Mouse (Mus musculus) CH12.LX (cell line): ENCODE measurements around the gene Proser2. TPM values are rescaled to one million over a fixed set of nuclear protein-coding genes. Genes with fewer than 3 reads are reported as not detected.

Experiments
- DNase-seq: peaks from one replicate; pipeline ENCODE4 v3.0.0-alpha.2; 2013; ENCODE audit errors: extremely low read depth
- H3K27ac ChIP-seq: 2 replicates; pipeline ENCODE4 v1.5.1; 2012; ENCODE audit warnings: low read depth, mild to moderate bottlenecking, control low read depth, moderate library complexity; ENCODE audit not compliant: insufficient read depth
- H3K27me3 ChIP-seq: replicated peaks from 2 replicates; pipeline ENCODE3; 2012; ENCODE audit warnings: inconsistent platforms
- H3K36me3 ChIP-seq, 2 experiments: replicated peaks in 1 of 2; 2 replicates each; pipeline versions ENCODE3 to v1.6.1; 2012; ENCODE audit warnings: inconsistent platforms in 1 of 2, low read length in 1 of 2, mild to moderate bottlenecking in 1 of 2, mixed read lengths in 1 of 2, moderate library complexity in 1 of 2; ENCODE audit not compliant: control insufficient read depth in 1 of 2, insufficient read depth in 1 of 2
- H3K4me1 ChIP-seq, 2 experiments: 2 replicates each; pipeline ENCODE4 v1.6.1; 2012; ENCODE audit warnings: inconsistent platforms in 1 of 2, moderate library complexity in 1 of 2; ENCODE audit not compliant: insufficient read depth in 2 of 2, control insufficient read depth in 1 of 2
- H3K4me2 ChIP-seq: 2 replicates; pipeline ENCODE4 v1.6.1; 2012; ENCODE audit warnings: low read depth, mild to moderate bottlenecking, control low read depth; ENCODE audit not compliant: poor library complexity, insufficient read depth, severe bottlenecking
- H3K4me3 ChIP-seq, 3 experiments: fragments of 150-350 bp in 1 of 3; sonication (generic) in 1 of 3; replicated peaks in 1 of 3; 2 replicates each; pipeline versions ENCODE3 to v1.5.1; 2011 to 2012; ENCODE audit warnings: low read depth in 2 of 3, low read length in 2 of 3, mild to moderate bottlenecking in 2 of 3, moderate library complexity in 2 of 3, control low read depth in 1 of 3, improper control_type of control experiment in 1 of 3, inconsistent platforms in 1 of 3, mixed read lengths in 1 of 3; ENCODE audit not compliant: poor library complexity in 1 of 3
- H3K79me2 ChIP-seq: replicated peaks from 2 replicates; pipeline ENCODE4 v1.6.1; 2012; ENCODE audit warnings: mild to moderate bottlenecking, moderate library complexity; ENCODE audit not compliant: control insufficient read depth, poor library complexity, insufficient read depth, severe bottlenecking; ENCODE audit errors: extremely low read depth
- H3K9ac ChIP-seq: 2 replicates; pipeline ENCODE4 v1.6.1; 2012; ENCODE audit warnings: low read depth, mild to moderate bottlenecking, control low read depth, moderate library complexity; ENCODE audit not compliant: insufficient read depth
- H3K9me3 ChIP-seq: replicated peaks from 2 replicates; pipeline ENCODE3; 2012; ENCODE audit warnings: low read length, inconsistent platforms, mixed read lengths
- CHD1 ChIP-seq: IDR thresholded peaks from 2 replicates; pipeline ENCODE4 v1.6.1; 2012; ENCODE audit warnings: low read depth, low read length, improper control_type of control experiment, inconsistent platforms
- E2F4 ChIP-seq: IDR thresholded peaks from 2 replicates; pipeline ENCODE4 v1.6.1; 2011; ENCODE audit warnings: low read depth, low read length, improper control_type of control experiment; ENCODE audit not compliant: insufficient replicate concordance
- EP300 ChIP-seq: IDR thresholded peaks from 2 replicates; pipeline ENCODE4 v1.6.1; 2011; ENCODE audit warnings: low read length, improper control_type of control experiment
- GABPA ChIP-seq: IDR thresholded peaks from 2 replicates; pipeline ENCODE4 v1.6.1; 2012; ENCODE audit warnings: low read depth, low read length, improper control_type of control experiment, inconsistent platforms; ENCODE audit not compliant: insufficient replicate concordance
- JUND ChIP-seq: conservative IDR thresholded peaks from 2 replicates; pipeline ENCODE4 v1.6.1; 2011; ENCODE audit warnings: low read depth, low read length, improper control_type of control experiment
- KAT2A ChIP-seq: IDR thresholded peaks from 2 replicates; pipeline ENCODE4 v1.6.1; 2012; ENCODE audit warnings: low read length, improper control_type of control experiment, inconsistent platforms; ENCODE audit not compliant: insufficient replicate concordance
- MAFK ChIP-seq: IDR thresholded peaks from 2 replicates; pipeline ENCODE4 v1.6.1; 2011; ENCODE audit warnings: low read length, improper control_type of control experiment; ENCODE audit not compliant: insufficient replicate concordance
- MAZ ChIP-seq: IDR thresholded peaks from 2 replicates; pipeline ENCODE4 v1.6.1; 2012; ENCODE audit warnings: low read depth, mild to moderate bottlenecking, inconsistent platforms, low read length, improper control_type of control experiment, moderate library complexity
- MEF2A ChIP-seq: IDR thresholded peaks from 2 replicates; pipeline ENCODE4 v1.6.1; 2014; ENCODE audit warnings: low read depth, mild to moderate bottlenecking, inconsistent platforms, low read length, improper control_type of control experiment, borderline replicate concordance
- MXI1 ChIP-seq: IDR thresholded peaks from 2 replicates; pipeline ENCODE4 v1.6.1; 2011; ENCODE audit warnings: mild to moderate bottlenecking, low read depth, low read length, improper control_type of control experiment
- MYC ChIP-seq: IDR thresholded peaks from 2 replicates; pipeline ENCODE4 v1.6.1; 2011; ENCODE audit warnings: low read depth, mild to moderate bottlenecking, improper control_type of control experiment, low read length
- NELFE ChIP-seq: IDR thresholded peaks from 2 replicates; pipeline ENCODE4 v1.6.1; 2011; ENCODE audit warnings: low read depth, low read length, improper control_type of control experiment
- NRF1 ChIP-seq: IDR thresholded peaks from 2 replicates; pipeline ENCODE4 v1.6.1; 2014; ENCODE audit warnings: low read depth, mild to moderate bottlenecking, inconsistent platforms, low read length, improper control_type of control experiment, moderate library complexity
- POLR2A ChIP-seq: IDR thresholded peaks from 2 replicates; pipeline ENCODE4 v1.6.1; 2011; ENCODE audit warnings: low read depth, mild to moderate bottlenecking, improper control_type of control experiment, low read length
- POLR2AphosphoS2 ChIP-seq: IDR thresholded peaks from 2 replicates; pipeline ENCODE4 v1.6.1; 2011; ENCODE audit warnings: low read depth, low read length, improper control_type of control experiment
- SMC3 ChIP-seq: IDR thresholded peaks from 2 replicates; pipeline ENCODE4 v1.6.1; 2011; ENCODE audit warnings: low read depth, low read length, improper control_type of control experiment
- TCF12 ChIP-seq: IDR thresholded peaks from 2 replicates; pipeline ENCODE4 v1.6.1; 2014; ENCODE audit warnings: low read depth, mild to moderate bottlenecking, inconsistent platforms, low read length, improper control_type of control experiment
- USF1 ChIP-seq: IDR thresholded peaks from 2 replicates; pipeline ENCODE4 v1.6.1; 2014; ENCODE audit warnings: low read depth, mild to moderate bottlenecking, inconsistent platforms, low read length, improper control_type of control experiment
- USF2 ChIP-seq: conservative IDR thresholded peaks from 2 replicates; pipeline ENCODE4 v1.6.1; 2011; ENCODE audit warnings: low read depth, low read length, improper control_type of control experiment
- ZKSCAN1 ChIP-seq: IDR thresholded peaks from 2 replicates; pipeline ENCODE4 v1.6.1; 2012; ENCODE audit warnings: low read depth, inconsistent platforms, low read length, improper control_type of control experiment, borderline replicate concordance
- ZMIZ1 ChIP-seq: IDR thresholded peaks from 2 replicates; pipeline ENCODE4 v1.6.1; 2012; ENCODE audit warnings: low read depth, mild to moderate bottlenecking, inconsistent platforms, low read length, improper control_type of control experiment
- ZNF384 ChIP-seq: IDR thresholded peaks from 2 replicates; pipeline ENCODE4 v1.6.1; 2012; ENCODE audit warnings: low read depth, low read length, improper control_type of control experiment, inconsistent platforms
- dilution Hi-C: fragments of 300-500 bp; cut with MboI; formaldehyde crosslinking; loops from 2 replicates; pipeline ENCODE4 v1.14.3; 2020; ENCODE audit warnings: low sequenced_read_pairs; ENCODE audit not compliant: extremely low pct_unique_long_range_greater_than_20kb, extremely low pct_ligation_motif_present
- in situ Hi-C: fragments of 300-500 bp; cut with MboI; formaldehyde crosslinking; loops from 3 replicates; pipeline ENCODE4 v1.14.3; 2019; ENCODE audit warnings: low sequenced_read_pairs, low pct_ligation_motif_present, low pct_unique_long_range_greater_than_20kb, mixed read lengths
- polyA plus RNA-seq: library from polyadenylated mRNA; unstranded; fragments of >175 nt; gene quantifications from 2 replicates; pipeline ENCODE4 v1.2.1, GENCODE M21; 2012; ENCODE audit warnings: low read depth; ENCODE audit not compliant: insufficient read length
- total RNA-seq, 2 experiments: library from RNA; depleted of rRNA; stranded (reverse); fragments of 300-350 nt in 1 of 2; fragments of >200 nt in 1 of 2; gene quantifications; 2 replicates each; pipeline ENCODE4 v1.2.3; 2012 to 2014

The Proser2 gene
- total and polyA plus RNA-seq, 3 experiments: 0.29 to 2.1 TPM; not detected in 1

DNA sequence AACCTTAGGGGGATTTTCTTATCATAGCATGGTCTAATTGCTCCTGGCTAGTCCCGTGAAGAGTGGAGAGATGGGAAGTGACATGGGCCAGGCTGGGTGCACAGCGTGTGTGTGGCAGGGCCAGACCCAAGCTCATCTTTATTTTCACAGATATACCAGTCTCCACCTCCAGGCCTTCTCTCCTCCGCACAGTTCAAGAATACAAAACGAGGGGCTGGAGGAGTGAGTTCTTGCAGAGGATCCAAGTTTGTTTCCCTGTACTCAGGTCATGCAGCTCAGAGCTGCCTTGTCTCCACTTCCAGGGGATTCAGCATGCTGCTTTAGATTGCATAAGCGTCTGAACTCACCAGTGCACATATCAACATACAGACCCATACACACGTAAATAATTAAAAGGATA is 47.4 kb downstream of the Proser2 start:
- dilution Hi-C loops: no loop called here
- TF ChIP-seq ZNF384 (no peak), USF2 (no peak), SMC3 (no peak), POLR2AphosphoS2 (no peak), NELFE (no peak), MAFK (no peak), CHD1 (no peak), USF1 (no peak), E2F4 (no peak), JUND (no peak), NRF1 (no peak), POLR2A (no peak), ZMIZ1 (no peak), GABPA (no peak), TCF12 (no peak), KAT2A (no peak), MYC (no peak), ZKSCAN1 (no peak), EP300 (no peak), MEF2A (no peak)

DNA sequence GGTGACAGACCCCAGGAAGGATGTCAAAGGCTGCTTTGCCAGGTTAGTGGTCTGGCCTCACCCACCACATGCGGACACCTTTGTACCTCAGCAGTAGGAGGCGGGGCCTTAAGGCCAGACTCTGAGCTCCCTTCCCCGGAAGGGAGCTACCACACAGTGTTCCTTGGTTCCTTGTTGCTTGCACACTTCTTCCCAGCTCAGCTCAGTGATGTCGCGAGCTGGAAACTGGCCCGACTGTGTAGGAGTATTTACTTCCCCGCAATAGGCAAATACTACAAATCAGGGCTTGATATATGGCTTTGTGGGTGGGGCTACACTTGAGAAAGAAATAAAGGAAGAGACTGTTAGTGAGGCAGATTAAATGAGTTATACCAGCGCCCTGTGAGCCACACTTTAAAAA is 48.9 kb downstream of the Proser2 start:
- Histone ChIP-seq H3K9me3 (no peaks in the 10 kb centered on the region), H3K36me3 (no peaks in the 10 kb centered on the region), H3K4me1 (peaks cover 4 to 7% of the 10 kb centered on the region in 2 experiments; a peak in 3 of 4 replicates), H3K79me2 (no peaks in the 10 kb centered on the region)
- in situ Hi-C loops (no loop called here), dilution Hi-C loops (no loop called here)
- TF ChIP-seq POLR2AphosphoS2 (no peak), MAZ (no peak), MXI1 (no peak)
- TF ChIP-seq, all 38 proteins: peak for 0
- no peak overlapping the region for H3K9ac ChIP-seq
- no peak overlapping the region for H3K4me2 ChIP-seq
- no peak overlapping the region for H3K27ac ChIP-seq
- H3K27me3 ChIP-seq: peaks cover 37% of the 10 kb centered on the region
- no peak overlapping the region for H3K4me3 ChIP-seq
- DNase-seq: no peak

More for the DNA sequence above, 47.4 kb downstream of the Proser2 start:
- no peaks in the 10 kb centered on the region for H3K79me2 ChIP-seq
- peaks cover 7 to 12% of the 10 kb centered on the region in 2 experiments; a peak in 3 of 4 replicates for H3K4me1 ChIP-seq
- in situ Hi-C loops: no loop called here
- H3K36me3 ChIP-seq: no peaks in the 10 kb centered on the region
- DNase-seq: no peak
- H3K9me3 ChIP-seq: no peaks in the 10 kb centered on the region
- no peak overlapping the region for H3K4me2 ChIP-seq
- no peak overlapping the region for H3K27ac ChIP-seq
- H3K4me3 ChIP-seq: no peak overlapping the region
- H3K27me3 ChIP-seq: peaks cover 47% of the 10 kb centered on the region
- H3K9ac ChIP-seq: no peak overlapping the region
